Mouse (Mus musculus) testis, adult 2 months (tissue): ENCODE data around the gene Unc119b. TPM values are rescaled to one million over a fixed set of nuclear protein-coding genes. Genes with fewer than 3 reads are reported as not detected.
"Not testable (repeated sequence)": the region's sequence is repeated elsewhere in the genome, so short reads cannot be mapped to it uniquely, and the experiment has no call there.

Experiments
- H3K27ac ChIP-seq: fragments of 200-500 bp; 2 replicates; pipeline ENCODE4 v1.5.1; 2012; ENCODE audit warnings: low read depth, low read length; ENCODE audit not compliant: control insufficient read depth, insufficient read depth
- H3K27me3 ChIP-seq: fragments of 200-500 bp; 2 replicates; pipeline ENCODE4 v1.6.1; 2012; ENCODE audit warnings: mild to moderate bottlenecking, low read length, moderate library complexity; ENCODE audit not compliant: control insufficient read depth, insufficient read depth
- H3K36me3 ChIP-seq: fragments of 200-500 bp; 2 replicates; pipeline ENCODE4 v1.6.1; 2012; ENCODE audit warnings: mild to moderate bottlenecking, low read length; ENCODE audit not compliant: control insufficient read depth, insufficient read depth
- H3K4me1 ChIP-seq: fragments of 200-500 bp; 2 replicates; pipeline ENCODE4 v1.6.1; 2012; ENCODE audit warnings: low read length; ENCODE audit not compliant: control insufficient read depth, insufficient read depth
- H3K4me3 ChIP-seq: fragments of 200-500 bp; 2 replicates; pipeline ENCODE4 v1.5.1; 2012; ENCODE audit warnings: low read depth, mild to moderate bottlenecking, low read length, moderate library complexity, mixed read lengths; ENCODE audit not compliant: control insufficient read depth
- CTCF ChIP-seq: fragments of 200-500 bp; IDR thresholded peaks from 2 replicates; pipeline ENCODE4 v1.5.1; 2012; ENCODE audit warnings: low read depth, mild to moderate bottlenecking, inconsistent platforms, low read length, moderate library complexity; ENCODE audit not compliant: control insufficient read depth, insufficient read depth, insufficient replicate concordance
- POLR2A ChIP-seq: fragments of 200-500 bp; IDR thresholded peaks from 2 replicates; pipeline ENCODE4 v1.6.1; 2012; ENCODE audit warnings: low read depth, mild to moderate bottlenecking, inconsistent platforms, low read length, moderate library complexity; ENCODE audit not compliant: control insufficient read depth
- polyA plus RNA-seq: library from polyadenylated mRNA; depleted of rRNA; stranded (reverse); fragments of >200 nt; gene quantifications from 2 replicates; pipeline ENCODE4 v1.2.3, GENCODE M21; 2012

The Unc119b gene
- polyA plus RNA-seq, 1 experiment: 15.7 TPM

GRCm38 (mm10) chr5:115170150-115170549 lies 35.4 kb upstream of the Unc119b start:
- Histone ChIP-seq H3K27ac (no peak overlapping the region), H3K4me3 (no peak overlapping the region), H3K27me3 (no peaks in the 10 kb centered on the region), H3K36me3 (no peaks in the 10 kb centered on the region), H3K4me1 (peaks cover 22% of the 10 kb centered on the region)
- no peak for TF ChIP-seq POLR2A
- TF ChIP-seq CTCF: no peak

GRCm38 (mm10) chr5:115168641-115169415 lies 34.1 kb upstream of the Unc119b start:
- no peak overlapping the region for H3K27ac ChIP-seq

GRCm38 (mm10) chr5:115167396-115167795 lies 32.6 kb upstream of the Unc119b start:
- H3K4me3 ChIP-seq: no peak overlapping the region
- H3K36me3 ChIP-seq: no peaks in the 10 kb centered on the region
- no peak overlapping the region for H3K27ac ChIP-seq
- H3K4me1 ChIP-seq: peaks cover 19% of the 10 kb centered on the region
- TF ChIP-seq CTCF (no peak), POLR2A (0 out of 2 replicates have a peak, but pooled peaks have one; percentile 12)
- H3K27me3 ChIP-seq: no peaks in the 10 kb centered on the region

More at GRCm38 (mm10) chr5:115168641-115169415, 34.1 kb upstream of the Unc119b start:
- Histone ChIP-seq H3K36me3 (no peaks in the 10 kb centered on the region), H3K4me1 (peaks cover 22% of the 10 kb centered on the region), H3K4me3 (no peak overlapping the region), H3K27me3 (no peaks in the 10 kb centered on the region)
- TF ChIP-seq CTCF (no peak), POLR2A (no peak)

GRCm38 (mm10) chr5:115166815-115167194 lies 32.0 kb upstream of the Unc119b start:
- H3K27me3 ChIP-seq: no peaks in the 10 kb centered on the region
- no peak overlapping the region for H3K4me3 ChIP-seq
- H3K4me1 ChIP-seq: peaks cover 19% of the 10 kb centered on the region
- TF ChIP-seq CTCF (no peak), POLR2A (no peak)
- no peaks in the 10 kb centered on the region for H3K36me3 ChIP-seq
- peak overlapping the region; percentile 58 for H3K27ac ChIP-seq

GRCm38 (mm10) chr5:115165895-115166814 lies 31.4 kb upstream of the Unc119b start:
- peak overlapping the region; percentile 58 for H3K27ac ChIP-seq
- H3K27me3 ChIP-seq: no peaks in the 10 kb centered on the region
- no peaks in the 10 kb centered on the region for H3K36me3 ChIP-seq
- peak overlapping the region; percentile 70 for H3K4me3 ChIP-seq
- H3K4me1 ChIP-seq: peaks cover 23% of the 10 kb centered on the region
- TF ChIP-seq CTCF (no peak), POLR2A (no peak)

- Histone ChIP-seq H3K4me1 (peaks cover 25% of the 10 kb centered on the region), H3K27me3 (no peaks in the 10 kb centered on the region), H3K27ac (peak overlapping the region; percentile 19; the same call in 1 of the 2 replicates), H3K36me3 (no peaks in the 10 kb centered on the region), H3K4me3 (peak overlapping the region; percentile 70)
- TF ChIP-seq POLR2A (0 out of 2 replicates have a peak, but pooled peaks have one; percentile 8), CTCF (peak; percentile 67; the same call in 1 of the 2 replicates)
These were observed 30.6 kb upstream of the Unc119b start for GRCm38 (mm10) chr5:115165351-115165750.

GRCm38 (mm10) chr5:115164446-115164845 lies 29.7 kb upstream of the Unc119b start:
- peaks cover 25% of the 10 kb centered on the region for H3K4me1 ChIP-seq

More at GRCm38 (mm10) chr5:115164446-115164845, 29.7 kb upstream of the Unc119b start:
- not testable (repeated sequence) for H3K27ac ChIP-seq, H3K36me3 ChIP-seq, H3K4me3 ChIP-seq, H3K27me3 ChIP-seq
